In genomic region chr9:60974546-60974945, GRCm38 (mm10) we compare ENCODE assay signal across 15 mouse cellular contexts.
"Had no signal": no experiment of that assay in that cellular context is flagged by ENCODE, and none has a peak within 500 bp of the region (broad histone marks: within the 10 kb centered on the region; RNA-seq: fewer than 3 reads in every experiment).

No protein-coding gene starts in this region.

- H3K27ac ChIP-seq: neural tube, embryonic 15.5 days; stomach, embryonic 15.5 days; stomach, postnatal 0 days had no signal

- H3K4me2 ChIP-seq: neural tube, embryonic 15.5 days; stomach, embryonic 15.5 days had no signal

- H3K4me3 ChIP-seq: neural tube, embryonic 15.5 days; stomach, embryonic 15.5 days had no signal

- H3K9me3 ChIP-seq: neural tube, embryonic 15.5 days; stomach, embryonic 15.5 days had no signal

- H3K4me1 ChIP-seq: neural tube, embryonic 15.5 days; stomach, embryonic 15.5 days had no signal

- H3K9ac ChIP-seq: neural tube, embryonic 15.5 days; stomach, embryonic 15.5 days had no signal

- DNase-seq: retina, postnatal 1 day; right cerebral cortex, adult 18-20 months; right cerebral cortex, postnatal 14 days; right cerebral cortex, postnatal 25 days; right cerebral cortex, postnatal 4 days; spleen, adult 18-20 months; thymus, adult 18-20 months; thymus, adult 2 months; thymus, postnatal 14 days; thymus, postnatal 25 days; thymus, postnatal 36 days; thymus, postnatal 4 days had no signal

- H3K36me3 ChIP-seq: neural tube, embryonic 15.5 days; stomach, embryonic 15.5 days had no signal

- H3K27me3 ChIP-seq: neural tube, embryonic 15.5 days; stomach, embryonic 15.5 days had no signal
